Mouse (Mus musculus) heart, postnatal 0 days (tissue): ENCODE results near the gene Rrp7a.

ENCODE experiments used
- CTCF ChIP-seq: IDR thresholded peaks from 2 replicates; pipeline ENCODE4 v1.5.1; 2016; ENCODE audit warnings: antibody characterized with exemption, control low read depth, low read depth
- EP300 ChIP-seq: IDR thresholded peaks from 2 replicates; pipeline ENCODE4 v1.6.1; 2016; ENCODE audit warnings: antibody characterized with exemption, low read depth

GRCm38 (mm10) chr15:83100332-83100662 is 22.3 kb downstream of the Rrp7a start:
- TF ChIP-seq CTCF (no peak), EP300 (no peak)
